Mouse (Mus musculus): ENCODE results near the gene Stmn1. TPM values are rescaled to one million over a fixed set of nuclear protein-coding genes. Genes with fewer than 3 reads are reported as not detected.

Gene Stmn1
- 4,454 and 4,703 TPM in 2 replicates for polyA plus RNA-seq (2014; fragmentation: Nextera tagmentation; extraction: Ambion mirVana)

DNA sequence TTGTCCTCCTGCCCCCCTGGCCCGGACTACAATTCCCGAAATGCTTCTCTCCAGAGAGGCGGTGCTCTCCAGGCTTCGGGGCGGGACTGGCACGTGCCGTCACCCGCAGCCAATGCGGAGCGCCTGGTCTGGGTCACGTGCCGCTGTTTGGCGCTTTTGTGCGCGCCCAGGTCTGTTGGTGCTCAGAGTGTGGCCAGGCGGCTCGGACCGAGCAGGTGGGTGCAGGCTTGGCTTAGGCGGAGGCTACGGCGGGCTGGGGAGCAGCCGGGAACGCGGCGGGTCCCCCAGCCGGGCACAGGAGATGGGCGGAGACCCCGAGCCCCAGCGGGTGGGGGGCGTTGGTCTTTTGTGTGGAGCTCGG lies at the start of gene Stmn1:
TSS of gene Stmn1 (plus strand) at position 106 of the 361 bp plus-strand sequence.
- peak within 1 kb of the TSS; percentile 67 for H3K4me3 ChIP-seq (ENCODE audit: low read depth, low read length)
- peaks cover 24% of the 10 kb centered on the region for H3K4me1 ChIP-seq (ENCODE audit: control insufficient read depth, insufficient read depth, low read length)
- peak within 1 kb of the TSS; percentile 97 for H3K9ac ChIP-seq (ENCODE audit: low read length)
- 0% methylated on average over 30 of the region's 31 CpGs for WGBS
- DNase-seq (ENCODE audit: low spot score, missing footprints) (peak; percentile 99), ATAC-seq (ENCODE audit: low FRiP score) (peak; percentile 93)
- H3K9me3 ChIP-seq (ENCODE audit: control insufficient read depth, low read length) = no peaks in the 10 kb centered on the region
- peaks cover 12% of the 10 kb centered on the region for H3K36me3 ChIP-seq (ENCODE audit: control insufficient read depth, insufficient read depth, low read length)
- H3K27me3 ChIP-seq (ENCODE audit: control insufficient read depth, insufficient read depth, low read length) = no peaks in the 10 kb centered on the region
- H3K4me2 ChIP-seq = peak within 1 kb of the TSS; percentile 97
- H3K27ac ChIP-seq (ENCODE audit: low read depth, low read length) = peak within 1 kb of the TSS; percentile 95

DNA sequence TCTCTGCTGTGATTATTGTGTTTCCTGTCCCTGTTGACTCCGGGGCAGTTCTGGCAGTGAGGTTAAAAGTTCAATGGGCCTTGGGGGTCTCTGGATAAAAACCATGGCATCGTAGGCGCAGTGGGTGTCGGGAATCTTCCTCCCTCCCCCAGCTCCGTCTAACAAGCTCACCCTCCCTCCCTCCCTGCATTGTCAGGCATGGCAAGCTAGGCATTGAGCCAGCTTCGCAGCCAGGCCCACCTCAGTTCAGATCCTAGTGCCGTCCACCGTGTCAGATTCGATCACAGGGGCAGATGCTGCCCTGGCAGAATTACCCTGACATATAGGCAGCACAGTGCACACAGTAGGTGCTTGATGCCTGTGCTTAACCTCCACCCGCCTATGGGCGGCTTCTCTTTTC lies 46.1 kb upstream of the Stmn1 start:
- DNase-seq (ENCODE audit: low spot score, missing footprints) (no peak), ATAC-seq (ENCODE audit: low FRiP score) (no peak)
- Histone ChIP-seq H3K4me2 (no peak overlapping the region), H3K9me3 (ENCODE audit: control insufficient read depth, low read length) (no peaks in the 10 kb centered on the region), H3K4me3 (ENCODE audit: low read depth, low read length) (no peak overlapping the region), H3K9ac (ENCODE audit: low read length) (no peak overlapping the region), H3K4me1 (ENCODE audit: control insufficient read depth, insufficient read depth, low read length) (no peaks in the 10 kb centered on the region), H3K27ac (ENCODE audit: low read depth, low read length) (no peak overlapping the region), H3K36me3 (ENCODE audit: control insufficient read depth, insufficient read depth, low read length) (no peaks in the 10 kb centered on the region), H3K27me3 (ENCODE audit: control insufficient read depth, insufficient read depth, low read length) (no peaks in the 10 kb centered on the region)
- WGBS = 79% methylated on average over 11 of the region's 11 CpGs

DNA sequence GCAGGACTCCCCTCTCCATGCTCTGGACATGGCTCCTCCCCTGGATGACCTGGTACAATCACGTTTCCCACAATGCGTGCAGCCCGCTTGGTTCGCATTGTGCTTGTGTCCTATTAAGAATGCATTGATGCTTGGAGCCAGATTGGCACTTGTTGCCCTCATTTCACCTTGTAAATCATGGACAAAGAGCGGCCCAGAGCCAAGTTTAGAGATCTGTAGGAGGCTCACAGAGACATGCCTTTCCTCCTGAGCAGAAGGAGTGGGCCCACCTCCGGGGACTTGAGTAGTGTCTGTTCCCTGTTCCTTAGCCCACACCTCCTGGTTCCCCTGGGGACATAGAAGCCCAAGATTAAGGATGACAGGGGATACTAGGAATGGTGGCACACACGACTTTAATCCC lies 44.2 kb upstream of the Stmn1 start:
- H3K9me3 ChIP-seq (ENCODE audit: control insufficient read depth, low read length) = no peaks in the 10 kb centered on the region
- no peak overlapping the region for H3K9ac ChIP-seq (ENCODE audit: low read length)
- no peak overlapping the region for H3K4me3 ChIP-seq (ENCODE audit: low read depth, low read length)
- no peak overlapping the region for H3K27ac ChIP-seq (ENCODE audit: low read depth, low read length)
- DNase-seq (ENCODE audit: low spot score, missing footprints) (no peak), ATAC-seq (ENCODE audit: low FRiP score) (no peak)
- no peaks in the 10 kb centered on the region for H3K36me3 ChIP-seq (ENCODE audit: control insufficient read depth, insufficient read depth, low read length)
- no peaks in the 10 kb centered on the region for H3K27me3 ChIP-seq (ENCODE audit: control insufficient read depth, insufficient read depth, low read length)
- WGBS = 88% methylated on average over 7 of the region's 7 CpGs
- H3K4me2 ChIP-seq = no peak overlapping the region
- H3K4me1 ChIP-seq (ENCODE audit: control insufficient read depth, insufficient read depth, low read length) = no peaks in the 10 kb centered on the region

DNA sequence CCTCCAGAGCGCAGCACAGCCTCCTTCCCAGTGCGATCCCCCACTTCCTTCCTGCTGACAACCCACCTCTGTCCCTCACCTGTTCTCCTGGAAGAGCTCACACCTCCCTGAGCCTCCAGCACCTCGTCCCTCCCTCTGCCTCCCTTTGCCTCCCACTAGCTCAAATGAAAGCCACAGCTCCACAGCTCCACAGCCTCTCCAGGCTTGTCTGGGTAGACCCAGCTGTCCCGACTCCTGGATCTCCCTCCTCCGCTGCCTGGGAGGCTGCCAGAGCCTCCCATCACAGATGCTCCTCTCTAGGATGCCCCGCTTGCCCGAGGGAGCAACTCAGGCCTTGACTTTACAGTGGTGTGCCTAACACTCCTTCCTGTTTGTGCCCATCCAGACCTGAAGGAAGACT lies 43.0 kb upstream of the Stmn1 start:
- no peaks in the 10 kb centered on the region for H3K9me3 ChIP-seq (ENCODE audit: control insufficient read depth, low read length)
- H3K4me3 ChIP-seq (ENCODE audit: low read depth, low read length) = no peak overlapping the region
- no peak for ATAC-seq (ENCODE audit: low FRiP score)
- no peaks in the 10 kb centered on the region for H3K27me3 ChIP-seq (ENCODE audit: control insufficient read depth, insufficient read depth, low read length)
- H3K4me2 ChIP-seq = no peak overlapping the region
- 82% methylated on average over 7 of the region's 7 CpGs for WGBS
- no peak for DNase-seq (ENCODE audit: low spot score, missing footprints)
- H3K36me3 ChIP-seq (ENCODE audit: control insufficient read depth, insufficient read depth, low read length) = no peaks in the 10 kb centered on the region
- no peaks in the 10 kb centered on the region for H3K4me1 ChIP-seq (ENCODE audit: control insufficient read depth, insufficient read depth, low read length)
- no peak overlapping the region for H3K9ac ChIP-seq (ENCODE audit: low read length)
- no peak overlapping the region for H3K27ac ChIP-seq (ENCODE audit: low read depth, low read length)

DNA sequence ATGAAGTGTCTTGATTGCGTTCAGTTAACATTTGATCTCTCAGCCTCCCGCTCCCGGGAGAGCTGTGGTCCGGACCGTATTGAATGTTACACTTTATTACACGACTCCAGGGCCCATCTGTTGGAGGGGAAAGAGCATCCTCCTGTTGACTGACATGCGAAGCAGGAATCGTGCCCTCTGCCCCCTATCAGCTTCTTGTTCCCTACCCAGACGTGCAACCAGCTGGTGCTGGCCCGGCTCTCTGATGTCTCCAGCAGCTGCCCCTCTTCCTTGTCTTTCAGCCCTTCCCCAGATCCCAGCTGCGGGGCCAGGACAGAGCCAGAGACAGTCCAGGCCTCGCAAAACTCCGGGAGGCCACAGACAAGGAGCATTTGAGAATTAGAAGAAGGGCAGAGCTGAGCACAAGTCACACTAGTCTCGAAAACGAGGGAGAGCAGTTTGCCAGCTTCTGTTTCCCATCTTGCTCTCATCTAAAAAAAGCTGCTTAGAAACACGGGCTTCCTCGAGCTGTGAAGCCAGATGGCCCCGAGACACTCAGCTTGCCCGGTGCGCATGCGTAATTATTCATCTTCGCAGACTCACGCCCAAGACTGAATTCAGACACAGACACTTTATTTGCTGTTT lies 37.6 kb upstream of the Stmn1 start:
- ATAC-seq (ENCODE audit: low FRiP score) = peak; percentile 74
- H3K27ac ChIP-seq (ENCODE audit: low read depth, low read length) = peak overlapping the region; percentile 84
- no peaks in the 10 kb centered on the region for H3K9me3 ChIP-seq (ENCODE audit: control insufficient read depth, low read length)
- H3K4me2 ChIP-seq = peak overlapping the region; percentile 6; the same call in 1 of the 2 replicates
- peak; percentile 90 for DNase-seq (ENCODE audit: low spot score, missing footprints)
- WGBS = 54% methylated on average over 23 of the region's 23 CpGs
- H3K27me3 ChIP-seq (ENCODE audit: control insufficient read depth, insufficient read depth, low read length) = no peaks in the 10 kb centered on the region
- no peak overlapping the region for H3K4me3 ChIP-seq (ENCODE audit: low read depth, low read length)
- peak overlapping the region; percentile 18; the same call in 1 of the 2 replicates for H3K9ac ChIP-seq (ENCODE audit: low read length)
- no peaks in the 10 kb centered on the region for H3K36me3 ChIP-seq (ENCODE audit: control insufficient read depth, insufficient read depth, low read length)
- peaks cover 5% of the 10 kb centered on the region; the same call in 1 of the 2 replicates for H3K4me1 ChIP-seq (ENCODE audit: control insufficient read depth, insufficient read depth, low read length)

DNA sequence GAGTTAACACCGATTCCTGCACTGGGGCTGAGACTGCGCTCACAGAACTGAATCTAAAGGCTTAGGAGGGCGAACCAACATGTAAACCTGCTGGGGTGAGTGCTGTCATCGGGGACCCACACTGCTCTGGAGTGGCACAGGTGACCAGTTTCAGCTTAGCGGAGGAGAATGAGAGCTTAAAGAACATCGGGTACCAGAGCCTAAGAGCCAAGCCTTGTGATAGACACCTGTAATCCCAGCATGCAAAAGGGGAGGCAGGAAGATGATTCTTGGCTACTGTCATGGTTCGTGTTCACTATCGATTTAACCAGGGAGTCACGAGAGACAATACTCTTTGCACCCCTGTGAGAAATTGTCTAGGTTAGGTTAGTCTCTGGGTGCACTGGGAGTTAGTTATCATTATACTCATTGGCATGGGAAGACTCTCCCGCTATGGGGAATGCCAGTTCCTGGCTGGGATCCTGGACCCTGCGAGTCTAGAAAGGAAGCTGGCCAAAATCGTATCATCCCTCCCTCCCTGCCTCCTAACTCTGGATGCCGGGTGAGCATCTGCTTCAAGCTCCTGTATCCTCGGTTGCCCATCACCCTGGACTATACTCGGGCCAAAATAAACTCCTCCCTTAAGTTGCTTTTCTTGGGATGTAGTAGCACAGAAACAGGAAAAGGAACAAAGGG lies 35.3 kb upstream of the Stmn1 start:
- no peak for ATAC-seq (ENCODE audit: low FRiP score)
- Histone ChIP-seq H3K36me3 (ENCODE audit: control insufficient read depth, insufficient read depth, low read length) (no peaks in the 10 kb centered on the region), H3K4me3 (ENCODE audit: low read depth, low read length) (no peak overlapping the region), H3K9me3 (ENCODE audit: control insufficient read depth, low read length) (no peaks in the 10 kb centered on the region), H3K27ac (ENCODE audit: low read depth, low read length) (no peak overlapping the region), H3K4me2 (no peak overlapping the region), H3K27me3 (ENCODE audit: control insufficient read depth, insufficient read depth, low read length) (no peaks in the 10 kb centered on the region), H3K4me1 (ENCODE audit: control insufficient read depth, insufficient read depth, low read length) (peaks cover 5% of the 10 kb centered on the region; the same call in 1 of the 2 replicates), H3K9ac (ENCODE audit: low read length) (no peak overlapping the region)
- 88% methylated on average over 15 of the region's 15 CpGs for WGBS
- no peak for DNase-seq (ENCODE audit: low spot score, missing footprints)

DNA sequence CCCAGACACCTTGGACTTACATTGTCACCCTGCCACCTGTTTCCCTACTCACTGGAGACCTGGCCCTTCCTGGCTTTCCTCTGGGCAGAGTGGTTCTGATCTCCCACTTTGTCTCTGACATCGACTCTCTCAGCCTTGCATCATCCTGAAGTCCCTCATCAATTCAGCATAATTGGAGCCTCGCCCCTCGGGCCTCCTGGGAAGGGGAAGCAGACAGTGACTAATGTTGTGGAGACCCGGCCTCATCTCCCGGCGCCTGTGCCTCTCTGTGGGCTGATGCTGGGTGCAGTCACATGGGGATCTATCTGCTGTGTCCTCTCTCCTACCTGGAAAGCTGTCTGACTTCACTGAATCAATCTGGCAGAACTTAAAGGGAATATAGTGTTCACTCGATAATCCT lies 31.9 kb upstream of the Stmn1 start:
- WGBS = 58% methylated on average over 7 of the region's 7 CpGs
- Histone ChIP-seq H3K4me1 (ENCODE audit: control insufficient read depth, insufficient read depth, low read length) (0 out of 2 replicates have a peak, but pooled peaks cover 1% of the 10 kb centered on the region), H3K4me3 (ENCODE audit: low read depth, low read length) (no peak overlapping the region), H3K9me3 (ENCODE audit: control insufficient read depth, low read length) (no peaks in the 10 kb centered on the region), H3K9ac (ENCODE audit: low read length) (no peak overlapping the region), H3K4me2 (no peak overlapping the region), H3K36me3 (ENCODE audit: control insufficient read depth, insufficient read depth, low read length) (no peaks in the 10 kb centered on the region), H3K27me3 (ENCODE audit: control insufficient read depth, insufficient read depth, low read length) (no peaks in the 10 kb centered on the region), H3K27ac (ENCODE audit: low read depth, low read length) (no peak overlapping the region; the same call in 1 of the 2 replicates)
- no peak for DNase-seq (ENCODE audit: low spot score, missing footprints)
- ATAC-seq (ENCODE audit: low FRiP score) = no peak

DNA sequence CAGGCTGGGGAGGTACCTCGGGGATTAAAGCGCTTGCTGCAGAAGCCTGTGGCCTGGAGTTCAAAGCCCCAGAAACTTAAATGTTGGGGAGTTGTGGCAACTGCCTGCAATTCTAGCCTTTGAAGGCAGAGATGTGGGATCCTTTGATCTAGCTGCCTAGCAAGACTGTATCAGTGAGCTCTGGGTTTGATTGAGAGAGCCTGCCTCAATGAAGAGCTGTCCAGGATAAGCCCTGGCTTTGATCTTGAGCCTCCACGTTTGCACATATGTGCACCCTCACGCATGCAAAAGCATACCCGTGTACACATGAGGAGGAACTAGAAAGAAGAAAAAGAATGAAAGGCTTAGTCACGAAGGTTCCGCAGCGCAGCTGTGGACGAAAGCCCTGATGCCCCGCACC lies 31.5 kb upstream of the Stmn1 start:
- ATAC-seq (ENCODE audit: low FRiP score) (no peak), DNase-seq (ENCODE audit: low spot score, missing footprints) (no peak)
- Histone ChIP-seq H3K4me1 (ENCODE audit: control insufficient read depth, insufficient read depth, low read length) (no peaks in the 10 kb centered on the region), H3K27ac (ENCODE audit: low read depth, low read length) (no peak overlapping the region; the same call in 1 of the 2 replicates), H3K9me3 (ENCODE audit: control insufficient read depth, low read length) (no peaks in the 10 kb centered on the region), H3K9ac (ENCODE audit: low read length) (no peak overlapping the region), H3K36me3 (ENCODE audit: control insufficient read depth, insufficient read depth, low read length) (no peaks in the 10 kb centered on the region), H3K4me2 (no peak overlapping the region), H3K27me3 (ENCODE audit: control insufficient read depth, insufficient read depth, low read length) (no peaks in the 10 kb centered on the region), H3K4me3 (ENCODE audit: low read depth, low read length) (no peak overlapping the region)
- WGBS = 69% methylated on average over 10 of the region's 10 CpGs

DNA sequence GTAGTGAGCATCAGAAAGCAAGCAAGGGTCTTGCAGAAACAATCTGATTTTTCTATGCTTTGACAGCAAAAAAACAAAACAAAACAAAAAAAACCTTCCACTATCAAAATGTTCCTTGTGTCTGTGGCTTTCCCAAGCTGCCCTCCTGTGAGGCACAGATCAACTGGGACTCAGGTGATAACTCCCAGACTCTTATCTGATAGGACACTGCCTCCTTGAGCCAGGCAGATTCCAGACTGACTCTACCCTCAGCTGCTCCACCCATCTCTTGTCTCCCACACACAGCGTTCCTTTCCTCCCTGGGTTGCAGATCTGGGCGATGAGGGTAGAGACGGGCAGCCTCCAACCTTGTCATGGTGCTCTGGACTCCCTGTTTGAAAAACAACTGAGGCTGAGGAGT lies 29.0 kb upstream of the Stmn1 start:
- DNase-seq (ENCODE audit: low spot score, missing footprints) (no peak), ATAC-seq (ENCODE audit: low FRiP score) (no peak)
- Histone ChIP-seq H3K27me3 (ENCODE audit: control insufficient read depth, insufficient read depth, low read length) (no peaks in the 10 kb centered on the region), H3K4me2 (no peak overlapping the region), H3K9me3 (ENCODE audit: control insufficient read depth, low read length) (no peaks in the 10 kb centered on the region), H3K27ac (ENCODE audit: low read depth, low read length) (no peak overlapping the region), H3K4me3 (ENCODE audit: low read depth, low read length) (no peak overlapping the region), H3K36me3 (ENCODE audit: control insufficient read depth, insufficient read depth, low read length) (no peaks in the 10 kb centered on the region), H3K9ac (ENCODE audit: low read length) (no peak overlapping the region), H3K4me1 (ENCODE audit: control insufficient read depth, insufficient read depth, low read length) (no peaks in the 10 kb centered on the region)
- 72% methylated on average over 3 of the region's 3 CpGs for WGBS

Measured in midbrain, embryonic 11.5 days (tissue).